Mouse (Mus musculus) erythroblast, embryonic 14.5 days (primary cell): Measurements from ENCODE around the gene Cenpx.

Source experiments
- GATA1 ChIP-seq: IDR thresholded peaks from 2 replicates; pipeline ENCODE4 v1.6.1; 2012; ENCODE audit warnings: low read length, inconsistent platforms, mixed read lengths
- TAL1 ChIP-seq: IDR thresholded peaks from 3 replicates; pipeline ENCODE4 v1.6.1; 2012; ENCODE audit warnings: low read length, inconsistent platforms, mixed read lengths

- TF ChIP-seq GATA1, result no peak
- no peak for TF ChIP-seq TAL1
Measured at GRCm38 (mm10) chr11:120672687-120673593, 40.6 kb downstream of the Cenpx start, which contains the start of gene Aspscr1.
